Mouse (Mus musculus) G1E (cell line): Measurements from ENCODE around the gene Mgat4b.

Experiments
- CTCF ChIP-seq: IDR thresholded peaks from 2 replicates; pipeline ENCODE4 v1.5.1; 2012; ENCODE audit warnings: low read depth, low read length, inconsistent platforms, mixed read lengths
- GATA1 ChIP-seq: IDR thresholded peaks from 2 replicates; pipeline ENCODE4 v1.6.1; 2012; ENCODE audit warnings: borderline replicate concordance, low read length, inconsistent platforms, mixed read lengths
- GATA2 ChIP-seq: IDR thresholded peaks from 2 replicates; pipeline ENCODE4 v1.6.1; 2012; ENCODE audit warnings: low read depth, low read length, inconsistent platforms, borderline replicate concordance
- POLR2AphosphoS5 ChIP-seq: IDR thresholded peaks from 2 replicates; pipeline ENCODE4 v1.6.1; 2012; ENCODE audit warnings: low read depth, low read length, inconsistent platforms; ENCODE audit not compliant: insufficient replicate concordance
- TAL1 ChIP-seq: conservative IDR thresholded peaks from 2 replicates; pipeline ENCODE4 v1.6.1; 2012; ENCODE audit warnings: low read depth, low read length, inconsistent platforms, mixed read lengths

DNA sequence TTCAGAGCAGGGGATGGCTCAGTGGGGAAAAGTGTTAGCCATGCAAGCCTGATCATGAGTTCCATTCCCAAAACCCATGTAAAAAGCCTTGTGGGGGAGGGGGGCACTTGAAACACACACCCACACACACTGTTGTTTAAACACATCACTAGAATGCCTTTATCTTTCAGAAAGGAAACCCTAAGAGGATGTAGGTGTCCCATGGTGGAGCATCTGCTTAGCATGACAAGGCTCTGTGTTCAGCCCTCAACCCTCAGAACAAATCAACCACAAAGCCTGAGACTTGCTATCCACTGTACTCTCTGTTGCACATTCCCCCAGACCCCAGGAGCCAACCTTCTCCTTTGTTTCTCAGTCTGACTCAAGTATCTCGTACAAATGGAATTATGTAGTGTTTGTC is 69.4 kb downstream of the Mgat4b start:
- TF ChIP-seq CTCF (no peak), TAL1 (no peak), GATA1 (no peak), POLR2AphosphoS5 (no peak), GATA2 (no peak)
